Mouse (Mus musculus) kidney, postnatal 36 days (tissue): ENCODE results near the gene Rab21.
"Not testable (repeated sequence)": the region's sequence is repeated elsewhere in the genome, so short reads cannot be mapped to it uniquely, and the experiment has no call there.

Experiments used
- DNase-seq, 2 experiments: peaks; one replicate each; pipeline ENCODE4 v3.0.0; 2021 to 2022; ENCODE audit warnings: mixed read lengths in 2 of 2

Rab21 gene

DNA sequence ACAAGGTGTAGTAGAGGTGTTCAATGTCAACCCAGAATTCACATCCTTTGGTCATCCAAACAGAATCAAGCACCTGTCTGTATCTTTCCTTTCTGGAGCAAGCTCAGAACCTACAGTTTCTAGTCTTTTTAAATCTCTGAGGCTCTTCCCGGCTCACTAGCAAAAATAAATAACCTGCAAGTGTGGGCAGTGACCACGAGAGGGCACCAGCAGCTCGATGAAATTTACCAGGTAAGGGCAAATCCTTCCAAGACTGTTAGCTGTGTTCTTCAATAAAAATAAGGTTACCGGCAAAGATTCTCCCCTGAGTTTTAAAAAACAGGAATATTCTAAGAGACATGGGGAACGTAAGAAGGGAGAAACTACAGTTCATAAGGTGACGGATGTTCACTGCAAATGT is 7.9 kb upstream of the Rab21 start:
- DNase-seq = peak; percentile 71 to 87

DNA sequence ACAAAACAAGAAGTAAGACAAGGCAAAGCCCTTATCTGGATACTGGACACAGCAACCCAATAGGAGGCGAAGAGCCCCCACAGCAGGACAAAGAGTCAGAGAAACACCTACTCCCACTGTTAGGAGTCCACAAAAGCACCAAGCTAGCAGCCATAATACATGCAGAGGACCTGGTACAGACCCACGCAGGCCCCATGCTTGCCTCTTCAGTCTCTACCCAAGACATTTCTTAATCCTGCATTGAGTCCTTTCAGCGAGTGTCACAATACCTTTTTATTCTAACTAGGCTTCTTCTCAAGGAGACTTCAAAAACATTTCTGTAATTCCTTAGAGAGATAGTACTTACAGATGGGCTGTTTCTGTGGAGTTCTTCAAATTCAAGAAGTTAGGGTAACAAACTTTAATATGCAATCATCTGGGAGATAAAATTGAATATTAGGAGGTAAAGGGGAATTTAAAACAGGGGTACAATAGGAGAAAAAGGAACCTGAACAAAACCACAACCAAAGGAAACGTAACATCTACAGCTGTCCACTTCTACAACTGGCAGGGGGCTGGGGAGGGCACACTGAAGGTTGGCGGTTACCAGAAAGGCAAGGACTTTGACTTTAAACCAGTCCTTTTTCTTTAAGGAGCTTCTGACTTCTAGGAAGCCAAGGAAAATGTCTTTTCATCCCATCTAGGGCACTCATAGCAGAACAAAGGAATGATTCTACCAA is 6.1 kb upstream of the Rab21 start:
- no peak for DNase-seq

GRCm38 (mm10) chr10:115318388-115318787 is 3.0 kb upstream of the Rab21 start:
- DNase-seq = not testable (repeated sequence)

DNA sequence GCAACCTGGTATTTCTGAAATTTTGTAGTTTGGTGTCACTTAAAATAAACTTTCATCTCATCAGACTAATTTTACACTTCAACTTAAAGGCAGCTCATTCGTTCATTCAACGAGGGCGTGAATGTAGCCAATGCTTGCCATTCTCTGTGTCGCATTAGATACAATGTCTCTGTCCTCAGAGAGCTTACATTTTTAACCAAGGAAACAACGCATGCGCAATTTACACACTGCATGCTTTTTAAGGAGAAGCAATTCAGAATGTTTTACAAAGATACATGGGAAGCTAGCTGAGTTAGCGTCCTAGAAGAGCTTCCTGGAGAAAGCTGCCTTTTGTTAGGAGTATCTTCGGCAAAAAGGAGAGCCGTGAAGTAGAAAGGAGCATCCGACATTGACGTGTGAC is 919 bp upstream of the Rab21 start:
- DNase-seq = no peak

DNA sequence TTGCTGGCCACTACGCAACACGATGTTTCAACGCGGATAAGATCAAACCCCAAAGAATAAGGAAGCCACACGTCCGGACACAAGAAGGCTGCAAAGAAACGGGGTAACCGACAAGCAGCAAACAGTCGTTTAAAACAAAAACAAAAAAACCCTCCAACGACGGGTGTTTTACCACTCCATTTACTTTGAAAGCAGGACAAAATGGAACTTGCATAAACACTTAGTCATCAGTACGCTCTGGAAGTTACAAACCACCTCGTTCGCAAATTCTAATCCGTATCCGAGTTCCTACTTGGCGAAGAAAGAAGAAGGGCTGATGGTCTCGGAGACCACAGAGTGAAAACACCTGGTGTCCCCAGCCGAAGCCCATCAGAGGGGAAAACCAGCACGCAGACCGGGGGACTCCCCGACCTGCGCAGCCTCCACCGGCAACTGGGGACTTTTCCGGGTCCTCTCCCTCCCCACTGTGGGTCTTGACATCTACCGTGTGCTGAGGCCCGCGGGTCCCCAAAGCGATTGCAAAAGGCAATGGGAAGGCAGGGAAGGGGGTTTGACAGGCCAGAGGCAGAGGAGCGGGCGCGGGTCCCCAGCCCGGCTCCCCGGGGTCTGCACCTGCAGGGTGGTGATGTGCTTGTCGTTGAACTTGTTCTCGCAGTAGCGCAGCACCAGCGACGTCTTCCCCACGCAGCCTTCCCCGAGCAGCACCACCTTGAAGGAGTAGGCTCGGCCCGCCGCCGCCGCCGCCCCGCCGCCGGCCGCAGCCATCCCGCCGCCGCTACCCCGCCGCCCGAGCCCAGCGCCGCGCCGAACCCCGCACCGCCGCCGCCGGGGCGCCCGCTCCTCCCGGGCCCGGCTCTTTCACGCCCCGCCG is 577 bp downstream of the Rab21 start:
- peak in 1 of 2 experiments; percentile 39 for DNase-seq

- no peak for DNase-seq
These were observed 1.2 kb downstream of the Rab21 start for GRCm38 (mm10) chr10:115314287-115314581.

DNA sequence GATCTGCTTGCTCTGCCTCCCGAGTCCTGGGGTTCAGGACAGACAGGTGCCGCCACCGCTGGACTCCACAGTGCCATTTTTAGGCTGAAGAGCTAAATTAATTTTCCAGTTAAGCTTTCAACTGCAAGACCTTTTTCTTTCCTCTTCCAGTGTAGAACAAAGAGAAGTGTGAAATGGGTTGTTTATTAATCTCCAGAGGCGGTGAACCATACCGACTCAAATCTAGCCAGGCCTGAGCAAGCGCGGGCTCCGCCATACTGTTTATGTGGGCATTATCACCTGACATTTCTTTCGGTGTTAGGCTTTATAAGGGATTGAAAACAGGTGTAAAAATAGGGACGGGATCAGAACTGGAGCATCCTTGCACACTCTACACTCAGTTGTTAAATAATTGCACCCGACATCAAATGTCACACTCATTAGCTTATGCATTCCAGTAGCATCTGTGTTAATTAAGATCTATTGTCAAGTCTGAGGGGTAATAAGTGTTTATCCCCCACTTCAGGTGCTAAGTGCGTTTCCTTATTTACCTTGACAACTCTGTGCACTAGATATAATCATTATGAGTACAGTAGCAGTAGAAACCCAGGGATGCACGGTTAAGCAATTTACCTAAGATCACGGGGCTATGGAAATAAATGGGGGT is 1.6 kb downstream of the Rab21 start:
- DNase-seq = peak; percentile 71 to 74

GRCm38 (mm10) chr10:115312732-115313131 is 2.7 kb downstream of the Rab21 start:
- DNase-seq = peak; percentile 72 to 75

DNA sequence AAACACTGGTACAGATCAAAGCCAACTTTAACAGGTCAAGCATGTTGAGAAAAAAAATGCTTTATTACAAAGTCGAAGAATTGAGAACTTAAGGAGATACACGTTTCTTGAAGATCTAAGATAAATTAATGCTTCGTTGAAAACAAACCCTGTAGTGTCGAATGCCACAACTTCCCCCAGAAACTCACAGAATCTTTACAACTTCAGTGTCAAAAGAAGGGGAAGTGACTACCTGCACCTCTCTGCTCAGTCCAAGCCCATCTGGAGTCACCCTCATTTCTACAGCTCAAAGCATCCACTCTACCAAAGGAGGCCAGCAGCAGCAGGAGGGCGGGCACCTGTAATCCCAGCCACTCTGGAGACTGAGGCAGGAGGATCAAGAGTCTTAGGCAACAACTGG is 3.2 kb downstream of the Rab21 start:
- no peak for DNase-seq

- peak; percentile 27 to 41 for DNase-seq
These were observed 4.0 kb downstream of the Rab21 start for GRCm38 (mm10) chr10:115311263-115311965.

GRCm38 (mm10) chr10:115309191-115309590 is 6.2 kb downstream of the Rab21 start:
- no peak for DNase-seq

DNA sequence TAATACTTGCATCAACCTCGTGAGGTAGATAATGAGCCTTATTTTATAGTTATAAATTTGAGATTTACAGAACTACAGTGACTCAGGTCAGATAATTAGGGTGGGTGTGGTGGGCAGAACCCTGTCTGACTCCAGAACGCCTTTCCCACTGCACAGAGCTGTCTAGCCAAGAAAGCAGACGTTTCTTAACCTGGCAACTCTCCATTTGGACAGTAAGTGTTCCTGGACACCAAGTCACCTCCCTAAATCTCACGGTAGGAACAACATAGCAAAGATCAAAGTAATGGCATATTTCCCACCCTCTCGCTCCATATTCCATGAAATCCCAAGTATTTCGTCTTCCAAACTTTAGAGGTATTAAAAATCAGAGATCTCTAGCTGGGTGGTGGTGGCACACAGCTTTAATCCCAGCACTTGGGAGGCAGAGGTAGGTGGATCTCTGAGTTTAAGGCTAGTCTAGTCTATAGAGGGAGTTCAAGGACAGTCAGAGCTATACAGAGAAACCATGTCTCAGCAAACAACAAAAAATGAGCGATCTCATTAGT is 8.0 kb downstream of the Rab21 start:
- no peak for DNase-seq

- DNase-seq = no peak
These were observed 16.7 kb downstream of the Rab21 start for GRCm38 (mm10) chr10:115298683-115299082.

DNA sequence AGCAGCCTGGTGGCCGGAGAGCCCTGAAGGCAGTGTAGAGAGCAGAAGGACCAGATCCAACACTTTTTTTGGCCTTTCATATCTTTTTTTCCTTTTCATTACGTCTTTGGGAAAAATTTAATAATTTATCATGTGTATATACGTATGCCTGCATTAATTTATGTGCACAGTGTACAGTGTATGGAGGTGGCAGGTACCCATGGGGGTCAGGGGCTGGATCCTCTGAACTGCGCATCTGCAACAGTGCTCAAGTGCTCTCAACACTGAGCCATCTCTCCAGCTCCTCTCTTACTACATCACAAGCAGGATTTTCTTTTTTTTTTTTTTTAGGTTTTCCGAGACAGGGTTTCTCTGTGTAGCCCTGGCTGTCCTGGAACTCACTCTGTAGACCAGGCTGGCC is 17.8 kb downstream of the Rab21 start:
- DNase-seq = no peak

GRCm38 (mm10) chr10:115296401-115296935 is 18.9 kb downstream of the Rab21 start:
- no peak for DNase-seq

- no peak for DNase-seq
These were observed 20.2 kb downstream of the Rab21 start for GRCm38 (mm10) chr10:115295162-115295561.

GRCm38 (mm10) chr10:115294715-115295114 is 20.7 kb downstream of the Rab21 start:
- DNase-seq = no peak

- no peak for DNase-seq
These were observed 21.4 kb downstream of the Rab21 start for GRCm38 (mm10) chr10:115293946-115294345.

- no peak for DNase-seq
These were observed 24.7 kb downstream of the Rab21 start for GRCm38 (mm10) chr10:115290671-115291070.

GRCm38 (mm10) chr10:115288856-115289255 is 26.5 kb downstream of the Rab21 start:
- no peak for DNase-seq

- DNase-seq = no peak
These were observed 31.2 kb downstream of the Rab21 start for GRCm38 (mm10) chr10:115284170-115284569.

GRCm38 (mm10) chr10:115281381-115281780 is 34.0 kb downstream of the Rab21 start:
- no peak for DNase-seq

GRCm38 (mm10) chr10:115271649-115272048 is 43.7 kb downstream of the Rab21 start:
- no peak for DNase-seq
